Mouse (Mus musculus): ENCODE measurements around the gene Haus5. TPM values are rescaled to one million over a fixed set of nuclear protein-coding genes. Genes with fewer than 3 reads are reported as not detected.

Haus5 gene
- polyA plus RNA-seq, 1 experiment from 2014 or later, result 25.2 TPM

DNA sequence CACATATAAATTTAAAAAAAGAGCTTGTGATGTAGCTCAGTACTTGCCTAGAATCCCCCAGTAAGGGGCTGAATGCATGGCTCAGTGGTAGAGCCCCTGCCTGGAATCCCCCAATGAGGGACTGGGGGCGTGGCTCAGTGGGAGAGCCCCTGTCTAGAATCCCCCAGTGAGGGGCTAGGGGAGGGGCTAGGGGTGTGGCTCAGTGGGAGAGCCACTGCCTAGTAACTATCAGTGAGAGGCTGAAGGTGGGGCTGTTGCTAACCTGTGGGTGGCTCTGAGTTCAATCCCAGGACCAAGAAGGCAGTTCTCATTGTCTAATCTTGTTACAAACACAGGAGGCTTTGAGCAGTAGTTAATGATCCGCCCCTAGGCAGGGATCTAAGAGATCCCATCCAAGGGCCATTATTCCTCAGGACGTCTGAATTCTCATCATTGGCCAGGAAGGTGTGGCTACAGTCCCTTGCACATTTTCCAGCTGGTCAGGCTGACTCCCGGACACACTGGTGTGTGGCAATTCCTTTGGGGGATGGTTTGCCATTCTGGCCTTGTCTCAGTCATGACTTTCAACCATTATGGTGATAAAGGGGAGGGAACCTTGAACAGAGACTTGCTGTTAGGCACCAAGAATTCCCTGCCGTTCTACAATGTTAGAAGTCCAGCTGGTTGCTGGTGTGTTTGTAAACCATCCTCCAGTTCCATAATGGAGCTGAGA lies 49.6 kb downstream of the Haus5 start:
- TF ChIP-seq CTCF (IDR thresholded peaks at IDR 0.05; ENCODE audit: low read depth), result no peak
- ATAC-seq (replicated peaks; ENCODE audit: low FRiP score, low read depth), result no peak

GRCm38 (mm10) chr7:30614454-30614853 lies 50.3 kb downstream of the Haus5 start:
- DNase-seq (ENCODE audit: low spot score) (peak; percentile 41), ATAC-seq (replicated peaks; ENCODE audit: low FRiP score, low read depth) (no peak)
- 68% methylated on average over 2 of the region's 2 CpGs for WGBS
- Histone ChIP-seq H3K27ac (no peak overlapping the region), H3K4me2 (ENCODE audit: low read length) (no peak overlapping the region), H3K9me3 (replicated peaks; ENCODE audit: low read length) (no peaks in the 10 kb centered on the region), H3K36me3 (ENCODE audit: insufficient read depth, low read length) (peaks cover 23% of the 10 kb centered on the region), H3K9ac (ENCODE audit: low read depth, low read length) (no peak overlapping the region), H3K4me1 (replicated peaks; ENCODE audit: insufficient read depth, low read length) (no peaks in the 10 kb centered on the region), H3K4me3 (replicated peaks; ENCODE audit: low read depth, low read length) (no peak overlapping the region), H3K27me3 (ENCODE audit: insufficient read depth, low read length) (no peaks in the 10 kb centered on the region)
- peak; percentile 53 for TF ChIP-seq CTCF (IDR thresholded peaks at IDR 0.05; ENCODE audit: low read depth)

More for the DNA sequence above, 49.6 kb downstream of the Haus5 start:
- Histone ChIP-seq H3K36me3 (ENCODE audit: insufficient read depth, low read length) (peaks cover 25% of the 10 kb centered on the region), H3K4me1 (replicated peaks; ENCODE audit: insufficient read depth, low read length) (no peaks in the 10 kb centered on the region), H3K9me3 (replicated peaks; ENCODE audit: low read length) (no peaks in the 10 kb centered on the region), H3K9ac (ENCODE audit: low read depth, low read length) (no peak overlapping the region), H3K27ac (no peak overlapping the region), H3K4me3 (replicated peaks; ENCODE audit: low read depth, low read length) (no peak overlapping the region), H3K4me2 (ENCODE audit: low read length) (no peak overlapping the region), H3K27me3 (ENCODE audit: insufficient read depth, low read length) (no peaks in the 10 kb centered on the region)
- WGBS, result 62% methylated on average over 5 of the region's 5 CpGs
- no peak for DNase-seq (ENCODE audit: low spot score)

DNA sequence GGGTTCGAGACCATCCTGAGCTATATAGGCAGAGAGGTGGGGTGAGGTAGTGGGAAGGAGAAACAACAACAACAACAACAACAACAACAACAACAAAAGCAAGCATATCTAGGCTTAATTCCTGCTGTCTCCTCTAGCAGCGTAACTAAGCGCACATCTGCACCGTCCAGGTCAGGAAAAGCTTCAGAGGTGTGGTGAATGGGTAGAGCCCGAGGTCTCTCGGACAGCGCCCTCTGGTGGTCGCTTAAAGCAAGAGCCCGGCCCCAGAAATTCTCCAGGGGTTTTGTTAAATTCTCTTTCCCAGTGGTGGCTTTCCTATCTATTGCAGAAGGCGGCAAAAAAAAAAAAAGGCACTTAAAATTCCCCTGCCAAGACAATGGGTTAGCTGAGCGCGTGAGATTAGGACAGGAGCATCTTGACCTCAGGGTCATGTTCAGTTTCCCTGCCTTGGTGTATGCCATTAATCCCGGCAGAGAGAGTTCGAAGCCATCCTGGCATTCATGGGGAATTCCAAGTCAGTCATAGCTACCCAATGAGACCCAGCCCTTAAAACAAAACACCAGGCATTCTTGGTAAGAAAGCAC lies 51.2 kb downstream of the Haus5 start:
- H3K27me3 ChIP-seq (ENCODE audit: insufficient read depth, low read length), result no peaks in the 10 kb centered on the region
- DNase-seq (ENCODE audit: low spot score) (peak; percentile 82), ATAC-seq (replicated peaks; ENCODE audit: low FRiP score, low read depth) (peak; percentile 40; the same call in 1 of the 2 replicates)
- H3K4me3 ChIP-seq (replicated peaks; ENCODE audit: low read depth, low read length), result no peak overlapping the region
- H3K27ac ChIP-seq, result peak overlapping the region; percentile 19; the same call in 1 of the 2 replicates
- WGBS, result 19% methylated on average over 14 of the region's 14 CpGs
- no peaks in the 10 kb centered on the region for H3K9me3 ChIP-seq (replicated peaks; ENCODE audit: low read length)
- TF ChIP-seq CTCF (IDR thresholded peaks at IDR 0.05; ENCODE audit: low read depth), result peak; percentile 81
- no peak overlapping the region for H3K4me2 ChIP-seq (ENCODE audit: low read length)
- H3K4me1 ChIP-seq (replicated peaks; ENCODE audit: insufficient read depth, low read length), result no peaks in the 10 kb centered on the region
- H3K9ac ChIP-seq (ENCODE audit: low read depth, low read length), result no peak overlapping the region
- H3K36me3 ChIP-seq (ENCODE audit: insufficient read depth, low read length), result peaks cover 15% of the 10 kb centered on the region; the same call in 1 of the 2 replicates

DNA sequence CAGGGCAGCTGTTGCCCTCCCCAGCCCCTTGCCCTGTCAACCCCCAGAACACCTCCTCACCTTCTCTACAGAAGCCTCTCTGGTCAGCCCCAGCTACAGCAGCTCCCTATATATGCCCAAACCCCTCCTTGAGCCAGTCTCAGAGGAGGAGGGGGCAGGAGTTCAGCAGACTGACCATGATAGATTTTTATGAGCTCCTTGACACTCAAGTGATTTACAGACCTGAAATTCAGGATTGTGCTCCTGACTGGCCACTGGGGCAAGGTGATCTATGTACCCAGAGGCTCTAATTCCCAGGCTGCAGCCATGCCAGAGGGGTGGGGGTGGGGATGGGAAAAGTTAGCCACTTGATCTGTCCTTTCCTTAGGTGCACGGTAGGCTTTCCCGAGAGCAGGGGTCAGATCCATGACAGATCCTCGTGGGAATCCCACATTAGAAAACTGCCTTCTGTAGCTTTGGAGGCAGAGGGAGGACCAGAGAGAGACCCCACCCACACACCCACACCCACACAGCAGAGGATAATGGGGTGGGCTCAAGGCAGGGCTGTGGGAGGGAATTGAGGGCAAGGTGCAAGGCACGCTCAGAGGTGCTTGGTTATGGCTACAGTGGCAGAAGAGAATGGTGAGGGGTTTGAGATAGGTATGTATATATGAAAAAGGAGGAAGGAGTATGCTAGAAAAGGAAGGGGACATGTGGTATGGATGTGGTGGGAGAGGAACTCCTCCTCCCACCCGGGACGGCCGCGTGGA lies 52.0 kb downstream of the Haus5 start, which contains the start of gene Upk1a:
Upk1a (minus strand) TSS at position 194 of the 749 bp plus-strand sequence.
- TF ChIP-seq CTCF (IDR thresholded peaks at IDR 0.05; ENCODE audit: low read depth), result no peak
- H3K36me3 ChIP-seq (ENCODE audit: insufficient read depth, low read length), result peaks cover 9% of the 10 kb centered on the region; the same call in 1 of the 2 replicates
- no peaks in the 10 kb centered on the region for H3K27me3 ChIP-seq (ENCODE audit: insufficient read depth, low read length)
- H3K27ac ChIP-seq, result peak within 1 kb of the TSS; percentile 19
- H3K4me2 ChIP-seq (ENCODE audit: low read length), result 0 out of 2 replicates have a peak within 1 kb of the TSS, but pooled peaks have one; percentile 7
- no peaks in the 10 kb centered on the region for H3K9me3 ChIP-seq (replicated peaks; ENCODE audit: low read length)
- no peak within 1 kb of the TSS for H3K4me3 ChIP-seq (replicated peaks; ENCODE audit: low read depth, low read length)
- 30% methylated on average over 8 of the region's 8 CpGs for WGBS
- H3K9ac ChIP-seq (ENCODE audit: low read depth, low read length), result no peak within 1 kb of the TSS
- H3K4me1 ChIP-seq (replicated peaks; ENCODE audit: insufficient read depth, low read length), result no peaks in the 10 kb centered on the region
- ATAC-seq (replicated peaks; ENCODE audit: low FRiP score, low read depth) (peak; percentile 53), DNase-seq (ENCODE audit: low spot score) (peak; percentile 61)

- Histone ChIP-seq H3K27ac (no peak overlapping the region), H3K4me2 (ENCODE audit: low read length) (no peak overlapping the region), H3K9me3 (replicated peaks; ENCODE audit: low read length) (no peaks in the 10 kb centered on the region), H3K27me3 (ENCODE audit: insufficient read depth, low read length) (no peaks in the 10 kb centered on the region), H3K9ac (ENCODE audit: low read depth, low read length) (no peak overlapping the region), H3K4me3 (replicated peaks; ENCODE audit: low read depth, low read length) (no peak overlapping the region), H3K4me1 (replicated peaks; ENCODE audit: insufficient read depth, low read length) (no peaks in the 10 kb centered on the region), H3K36me3 (ENCODE audit: insufficient read depth, low read length) (no peaks in the 10 kb centered on the region; the same call in 1 of the 2 replicates)
- DNase-seq (ENCODE audit: low spot score) (no peak), ATAC-seq (replicated peaks; ENCODE audit: low FRiP score, low read depth) (no peak)
- 54% methylated on average over 7 of the region's 7 CpGs for WGBS
- TF ChIP-seq CTCF (IDR thresholded peaks at IDR 0.05; ENCODE audit: low read depth), result no peak
These were observed 54.8 kb downstream of the Haus5 start for GRCm38 (mm10) chr7:30610043-30610442.

GRCm38 (mm10) chr7:30608476-30608875 lies 56.3 kb downstream of the Haus5 start:
- Histone ChIP-seq H3K9ac (ENCODE audit: low read depth, low read length) (no peak overlapping the region), H3K27me3 (ENCODE audit: insufficient read depth, low read length) (no peaks in the 10 kb centered on the region), H3K4me3 (replicated peaks; ENCODE audit: low read depth, low read length) (no peak overlapping the region), H3K4me1 (replicated peaks; ENCODE audit: insufficient read depth, low read length) (0 out of 2 replicates have a peak, but pooled peaks cover under 1% of the 10 kb centered on the region), H3K9me3 (replicated peaks; ENCODE audit: low read length) (no peaks in the 10 kb centered on the region), H3K27ac (no peak overlapping the region), H3K4me2 (ENCODE audit: low read length) (no peak overlapping the region), H3K36me3 (ENCODE audit: insufficient read depth, low read length) (no peaks in the 10 kb centered on the region)
- ATAC-seq (replicated peaks; ENCODE audit: low FRiP score, low read depth) (no peak), DNase-seq (ENCODE audit: low spot score) (no peak)
- TF ChIP-seq CTCF (IDR thresholded peaks at IDR 0.05; ENCODE audit: low read depth), result no peak
- 48% methylated on average over 16 of the region's 16 CpGs for WGBS
